Mouse (Mus musculus) embryonic facial prominence, embryonic 12.5 days (tissue): ENCODE measurements around the gene Pygo1. TPM values are rescaled to one million over a fixed set of nuclear protein-coding genes. Genes with fewer than 3 reads are reported as not detected.
A peak's percentile ranks its signal among the peaks of the same experiment; 100 is the strongest.

Source experiments
- ATAC-seq: fragments of 200-750 bp; cut with Nextera tagmentation; 2 replicates; pipeline ENCODE4 v1.8.0; 2017; ENCODE audit not compliant: insufficient number of reproducible peaks, insufficient read depth, low FRiP score, low TSS enrichment
- H3K27ac ChIP-seq: fragments of 300-500 bp; sonication (generic); 2 replicates; pipeline ENCODE4 v1.5.1; 2016; ENCODE audit warnings: mild to moderate bottlenecking
- H3K27me3 ChIP-seq: fragments of 300-500 bp; sonication (generic); 2 replicates; pipeline ENCODE4 v1.6.1; 2016; ENCODE audit warnings: mild to moderate bottlenecking, moderate library complexity
- H3K36me3 ChIP-seq: fragments of 300-500 bp; sonication (generic); 2 replicates; pipeline ENCODE4 v1.6.1; 2016; ENCODE audit warnings: mild to moderate bottlenecking
- H3K4me1 ChIP-seq: fragments of 300-500 bp; sonication (generic); 2 replicates; pipeline ENCODE4 v1.6.1; 2016
- H3K4me2 ChIP-seq: fragments of 300-500 bp; sonication (generic); replicated peaks from 2 replicates; pipeline ENCODE4 v1.6.1; 2016; ENCODE audit warnings: mild to moderate bottlenecking, moderate library complexity
- H3K4me3 ChIP-seq: fragments of 300-500 bp; sonication (generic); 2 replicates; pipeline ENCODE4 v1.5.1; 2016; ENCODE audit warnings: mild to moderate bottlenecking
- H3K9ac ChIP-seq: fragments of 300-500 bp; sonication (generic); 2 replicates; pipeline ENCODE4 v1.6.1; 2016; ENCODE audit warnings: mild to moderate bottlenecking, moderate library complexity
- H3K9me3 ChIP-seq: fragments of 300-500 bp; sonication (generic); 2 replicates; pipeline ENCODE4 v1.6.1; 2016; ENCODE audit warnings: mild to moderate bottlenecking, moderate library complexity
- WGBS: fragments of 180-500 bp; shearing (Covaris S2); methylation state at CpG from one replicate; pipeline ENCODE4 v1.1.7; 2016; 5-methylcytosine and 5-hydroxymethylcytosine counted together
- polyA plus RNA-seq: library from polyadenylated mRNA; unstranded; fragments of >200 nt; fragmentation: Nextera tagmentation; extraction: Ambion mirVana; gene quantifications from 2 replicates; pipeline ENCODE4 v1.2.1, GENCODE M21; 2016

Gene Pygo1
- polyA plus RNA-seq, 1 experiment from 2014 or later = 11.7 TPM

- Histone ChIP-seq H3K9me3 (no peaks in the 10 kb centered on the region), H3K4me2 (no peak overlapping the region), H3K27me3 (no peaks in the 10 kb centered on the region), H3K9ac (no peak overlapping the region), H3K27ac (no peak overlapping the region), H3K4me1 (no peaks in the 10 kb centered on the region), H3K36me3 (no peaks in the 10 kb centered on the region), H3K4me3 (no peak overlapping the region)
- no peak for ATAC-seq
Observed at GRCm38 (mm10) chr9:72972984-72973383, 47.5 kb downstream of the Pygo1 start.

GRCm38 (mm10) chr9:72974734-72975133, 49.3 kb downstream of the Pygo1 start:
- H3K4me1 ChIP-seq = no peaks in the 10 kb centered on the region
- H3K4me2 ChIP-seq = no peak overlapping the region
- H3K4me3 ChIP-seq = no peak overlapping the region
- H3K9ac ChIP-seq = no peak overlapping the region
- H3K9me3 ChIP-seq = no peaks in the 10 kb centered on the region
- ATAC-seq = no peak
- no peaks in the 10 kb centered on the region for H3K36me3 ChIP-seq
- 89% methylated on average over 5 of the region's 5 CpGs for WGBS
- H3K27me3 ChIP-seq = no peaks in the 10 kb centered on the region
- no peak overlapping the region for H3K27ac ChIP-seq

GRCm38 (mm10) chr9:72975242-72975641, 49.8 kb downstream of the Pygo1 start:
- Histone ChIP-seq H3K36me3 (no peaks in the 10 kb centered on the region), H3K9ac (no peak overlapping the region), H3K4me3 (no peak overlapping the region), H3K4me1 (no peaks in the 10 kb centered on the region), H3K27ac (no peak overlapping the region), H3K27me3 (no peaks in the 10 kb centered on the region), H3K9me3 (no peaks in the 10 kb centered on the region), H3K4me2 (no peak overlapping the region)
- WGBS = 91% methylated on average over 1 of the region's 1 CpGs
- no peak for ATAC-seq

GRCm38 (mm10) chr9:72983066-72983465, 57.6 kb downstream of the Pygo1 start:
- Histone ChIP-seq H3K4me1 (peaks cover 7% of the 10 kb centered on the region), H3K9ac (no peak overlapping the region), H3K4me3 (no peak overlapping the region), H3K27me3 (no peaks in the 10 kb centered on the region; the same call in 1 of the 2 replicates), H3K9me3 (no peaks in the 10 kb centered on the region), H3K27ac (no peak overlapping the region), H3K4me2 (no peak overlapping the region), H3K36me3 (no peaks in the 10 kb centered on the region)
- WGBS = 63% methylated on average over 2 of the region's 2 CpGs
- no peak for ATAC-seq

- H3K36me3 ChIP-seq = no peaks in the 10 kb centered on the region
- 0 out of 2 replicates have a peak within 1 kb of the TSS, but pooled peaks have one; percentile 30 for H3K27ac ChIP-seq
- H3K27me3 ChIP-seq = no peaks in the 10 kb centered on the region; the same call in 1 of the 2 replicates
- peak; percentile 99 for ATAC-seq
- peak within 1 kb of the TSS; percentile 86 for H3K4me2 ChIP-seq
- under 1% methylated on average over 88 of the region's 88 CpGs for WGBS
- H3K4me3 ChIP-seq = peak within 1 kb of the TSS; percentile 87
- no peaks in the 10 kb centered on the region for H3K9me3 ChIP-seq
- H3K4me1 ChIP-seq = peaks cover 7% of the 10 kb centered on the region
- H3K9ac ChIP-seq = peak within 1 kb of the TSS; percentile 75
Observed at GRCm38 (mm10) chr9:72985250-72986220, 60.1 kb downstream of the Pygo1 start, which contains the start of the genes Ccpg1os and Ccpg1. Gene Ccpg1os (minus strand): TSS chr9:72985382. Gene Ccpg1 (plus strand): TSS chr9:72985429.

GRCm38 (mm10) chr9:72987703-72988102, 62.3 kb downstream of the Pygo1 start:
- Histone ChIP-seq H3K36me3 (no peaks in the 10 kb centered on the region), H3K4me3 (no peak overlapping the region)
- 61% methylated on average over 3 of the region's 3 CpGs for WGBS

GRCm38 (mm10) chr9:72988706-72989105, 63.3 kb downstream of the Pygo1 start:
- 85% methylated on average over 5 of the region's 5 CpGs for WGBS
- Histone ChIP-seq H3K4me1 (peaks cover 7% of the 10 kb centered on the region), H3K4me3 (no peak overlapping the region), H3K4me2 (no peak overlapping the region), H3K27ac (no peak overlapping the region), H3K27me3 (no peaks in the 10 kb centered on the region; the same call in 1 of the 2 replicates), H3K36me3 (no peaks in the 10 kb centered on the region), H3K9me3 (no peaks in the 10 kb centered on the region), H3K9ac (no peak overlapping the region)
- no peak for ATAC-seq

More at GRCm38 (mm10) chr9:72987703-72988102, 62.3 kb downstream of the Pygo1 start:
- Histone ChIP-seq H3K27ac (no peak overlapping the region), H3K9ac (no peak overlapping the region), H3K9me3 (no peaks in the 10 kb centered on the region), H3K27me3 (no peaks in the 10 kb centered on the region; the same call in 1 of the 2 replicates), H3K4me2 (no peak overlapping the region), H3K4me1 (peaks cover 7% of the 10 kb centered on the region)
- no peak for ATAC-seq

- Histone ChIP-seq H3K9me3 (no peaks in the 10 kb centered on the region), H3K36me3 (no peaks in the 10 kb centered on the region), H3K4me1 (no peaks in the 10 kb centered on the region), H3K27ac (no peak overlapping the region), H3K4me3 (no peak overlapping the region), H3K27me3 (no peaks in the 10 kb centered on the region; the same call in 1 of the 2 replicates), H3K4me2 (no peak overlapping the region), H3K9ac (no peak overlapping the region)
- WGBS = 89% methylated on average over 2 of the region's 2 CpGs
- no peak for ATAC-seq
Observed at GRCm38 (mm10) chr9:72991420-72991819, 66.0 kb downstream of the Pygo1 start.

- Histone ChIP-seq H3K4me2 (no peak overlapping the region), H3K4me1 (no peaks in the 10 kb centered on the region), H3K27me3 (no peaks in the 10 kb centered on the region), H3K9me3 (no peaks in the 10 kb centered on the region), H3K9ac (no peak overlapping the region), H3K4me3 (no peak overlapping the region), H3K36me3 (no peaks in the 10 kb centered on the region), H3K27ac (no peak overlapping the region)
- WGBS = 86% methylated on average over 5 of the region's 5 CpGs
- ATAC-seq = no peak
Observed at GRCm38 (mm10) chr9:72992576-72992975, 67.1 kb downstream of the Pygo1 start.

- no peak for ATAC-seq
- Histone ChIP-seq H3K4me3 (no peak overlapping the region), H3K4me1 (no peaks in the 10 kb centered on the region), H3K36me3 (no peaks in the 10 kb centered on the region), H3K27ac (no peak overlapping the region), H3K4me2 (no peak overlapping the region), H3K9ac (no peak overlapping the region), H3K27me3 (no peaks in the 10 kb centered on the region), H3K9me3 (no peaks in the 10 kb centered on the region)
Observed at GRCm38 (mm10) chr9:72996167-72996566, 70.7 kb downstream of the Pygo1 start.

- Histone ChIP-seq H3K27ac (no peak overlapping the region), H3K4me3 (no peak overlapping the region), H3K4me1 (no peaks in the 10 kb centered on the region), H3K27me3 (no peaks in the 10 kb centered on the region), H3K36me3 (no peaks in the 10 kb centered on the region), H3K4me2 (no peak overlapping the region), H3K9ac (no peak overlapping the region), H3K9me3 (no peaks in the 10 kb centered on the region)
- WGBS = 67% methylated on average over 7 of the region's 7 CpGs
- no peak for ATAC-seq
Observed at GRCm38 (mm10) chr9:72996806-72997205, 71.4 kb downstream of the Pygo1 start.

GRCm38 (mm10) chr9:73000487-73000886, 75.0 kb downstream of the Pygo1 start:
- Histone ChIP-seq H3K4me2 (no peak overlapping the region), H3K27ac (no peak overlapping the region), H3K4me3 (no peak overlapping the region), H3K9ac (no peak overlapping the region), H3K4me1 (no peaks in the 10 kb centered on the region), H3K27me3 (no peaks in the 10 kb centered on the region), H3K36me3 (no peaks in the 10 kb centered on the region), H3K9me3 (no peaks in the 10 kb centered on the region)
- WGBS = 72% methylated on average over 2 of the region's 2 CpGs
- no peak for ATAC-seq
